Mouse (Mus musculus): ENCODE results near the gene Ints6.
A peak's percentile ranks its signal among the peaks of the same experiment; 100 is the strongest.

Gene Ints6

GRCm38 (mm10) chr14:62761036-62761881, at the start of gene Ints6:
TSS of gene Ints6 (minus strand) at chr14:62761169.
- peak; percentile 94 for DNase-seq (ENCODE audit: low spot score)

GRCm38 (mm10) chr14:62808661-62809523, 47.9 kb upstream of the Ints6 start:
- DNase-seq (ENCODE audit: low spot score): no peak

DNA sequence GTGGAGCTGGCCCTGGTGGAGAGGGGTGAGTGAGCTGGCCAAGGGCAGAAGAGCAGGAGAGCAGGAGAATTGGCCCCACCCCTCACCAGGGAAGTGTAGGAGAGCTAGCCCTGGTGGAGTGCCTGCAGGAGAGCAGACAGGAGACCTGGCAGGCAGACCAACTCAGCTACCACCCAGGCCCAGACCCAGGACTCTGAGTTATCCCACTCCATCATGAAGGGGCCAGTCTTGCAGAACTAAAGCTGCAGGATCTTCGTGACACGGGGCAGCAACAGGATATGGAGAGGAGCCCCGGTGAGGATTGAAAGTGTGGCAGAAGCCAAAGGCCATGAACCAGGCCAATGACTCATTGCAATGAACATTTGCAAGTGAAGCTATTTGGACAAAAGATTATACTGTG, 46.0 kb upstream of the Ints6 start:
- no peak for DNase-seq (ENCODE audit: low spot score)

DNA sequence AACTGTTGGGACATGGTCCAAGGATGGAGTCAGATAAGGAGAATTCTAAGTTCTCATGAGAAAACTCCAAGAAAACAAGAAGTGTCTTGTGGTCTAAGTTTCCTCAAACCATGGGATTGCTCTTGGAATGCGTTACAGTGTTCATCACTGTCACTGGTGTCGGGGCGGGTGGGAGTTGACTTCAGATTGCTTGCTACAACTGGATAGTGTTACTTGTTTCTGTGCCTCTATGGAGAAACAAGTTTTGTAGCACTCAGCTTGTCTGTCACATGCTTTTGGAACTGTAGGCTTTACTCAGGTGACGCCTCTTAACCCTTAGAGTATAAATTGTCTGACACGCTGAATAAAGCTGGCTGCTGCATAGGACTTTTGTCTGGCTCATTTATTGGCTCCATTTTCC, 42.2 kb upstream of the Ints6 start:
- DNase-seq (ENCODE audit: low spot score): no peak

GRCm38 (mm10) chr14:62800791-62801190, 39.8 kb upstream of the Ints6 start:
- DNase-seq (ENCODE audit: low spot score): no peak

DNA sequence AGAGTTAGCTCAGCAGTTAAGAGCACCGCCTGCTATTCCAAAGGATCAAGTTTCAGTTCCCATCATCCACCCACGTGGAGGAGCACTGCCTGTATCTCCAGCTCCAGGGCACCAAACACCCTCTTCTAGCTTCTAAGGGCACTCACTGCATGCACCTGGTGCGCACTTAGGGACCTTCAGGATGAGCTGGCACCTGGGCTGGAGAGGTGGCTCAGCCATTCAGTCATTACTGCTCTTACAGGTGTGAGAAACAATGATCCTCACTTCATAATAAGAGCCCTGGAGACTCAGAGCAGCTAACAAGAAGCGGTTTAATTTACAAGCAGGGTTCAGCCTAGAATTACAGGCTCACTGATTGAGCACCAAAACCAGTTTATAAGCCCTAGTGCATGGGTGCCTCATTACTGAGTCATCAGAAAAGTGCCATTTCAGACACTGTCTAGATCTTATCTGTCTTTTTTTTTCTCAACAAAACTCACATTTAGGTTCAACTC, 37.7 kb upstream of the Ints6 start:
- DNase-seq (ENCODE audit: low spot score): no peak

- no peak for DNase-seq (ENCODE audit: low spot score)
Observed at GRCm38 (mm10) chr14:62795719-62796118, 34.8 kb upstream of the Ints6 start.

- no peak for DNase-seq (ENCODE audit: low spot score)
Observed at GRCm38 (mm10) chr14:62789282-62789681, 28.3 kb upstream of the Ints6 start.

- no peak for DNase-seq (ENCODE audit: low spot score)
Observed at GRCm38 (mm10) chr14:62782981-62783380, 22.0 kb upstream of the Ints6 start.

DNA sequence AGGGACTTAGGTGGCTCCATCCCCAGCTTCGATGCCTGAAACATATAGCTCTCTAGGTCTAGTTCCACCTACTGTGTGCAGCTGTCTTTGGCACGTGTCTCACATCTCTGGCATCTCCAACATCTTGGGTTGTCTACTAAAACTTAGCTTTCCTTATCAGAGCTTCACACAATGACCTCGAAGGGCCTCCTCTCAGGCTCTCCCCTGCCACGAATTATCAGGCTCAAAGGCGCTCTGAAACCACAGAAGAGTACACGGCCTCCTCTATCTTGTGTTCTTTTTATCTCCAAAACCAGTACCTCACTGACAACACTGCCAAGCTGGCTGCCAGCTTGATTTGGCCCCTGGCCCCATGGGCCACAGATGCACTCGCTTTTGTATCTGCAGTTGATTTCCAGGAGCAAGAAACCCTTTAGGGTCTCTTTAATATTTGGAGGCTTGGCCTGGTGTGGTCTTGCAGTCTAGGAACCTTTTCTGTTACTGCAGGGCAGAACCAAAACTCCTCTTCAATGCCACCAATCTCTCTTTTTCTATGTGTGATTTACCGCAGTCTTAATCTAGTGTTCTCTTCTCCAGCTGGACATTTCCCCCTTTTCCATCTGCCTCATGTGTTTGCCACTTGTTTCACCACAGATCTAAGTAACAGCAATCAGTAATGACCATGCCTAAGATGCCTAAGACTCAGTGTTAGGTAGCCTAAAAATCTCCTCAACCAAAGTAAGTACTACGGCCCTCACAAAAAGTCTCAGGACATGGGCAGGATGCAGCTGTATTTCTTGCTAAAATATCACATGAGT, 19.7 kb upstream of the Ints6 start:
- no peak for DNase-seq (ENCODE audit: low spot score)

GRCm38 (mm10) chr14:62778095-62778494, 17.1 kb upstream of the Ints6 start:
- DNase-seq (ENCODE audit: low spot score): no peak

DNA sequence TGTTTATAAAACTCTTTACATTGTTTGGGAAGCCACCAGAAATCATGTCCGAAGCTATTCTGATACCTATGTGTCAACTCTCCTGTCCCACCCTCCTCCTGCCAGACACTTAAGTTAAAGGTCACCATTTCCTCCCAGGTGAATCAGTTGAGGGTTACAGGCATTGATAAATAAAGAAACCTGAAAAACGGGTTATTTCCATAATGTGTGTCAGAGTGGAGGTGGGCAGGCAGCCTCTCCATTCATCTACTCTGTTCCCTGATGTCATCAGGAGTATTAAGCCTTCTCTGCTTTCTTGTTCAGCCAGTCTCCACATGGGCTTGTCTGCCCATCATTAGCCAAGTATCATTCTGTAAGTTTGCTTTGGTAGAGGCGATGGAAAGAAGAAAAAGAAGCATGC, 14.1 kb upstream of the Ints6 start:
- no peak for DNase-seq (ENCODE audit: low spot score)

- DNase-seq (ENCODE audit: low spot score): no peak
Observed at GRCm38 (mm10) chr14:62774246-62774645, 13.3 kb upstream of the Ints6 start.

DNA sequence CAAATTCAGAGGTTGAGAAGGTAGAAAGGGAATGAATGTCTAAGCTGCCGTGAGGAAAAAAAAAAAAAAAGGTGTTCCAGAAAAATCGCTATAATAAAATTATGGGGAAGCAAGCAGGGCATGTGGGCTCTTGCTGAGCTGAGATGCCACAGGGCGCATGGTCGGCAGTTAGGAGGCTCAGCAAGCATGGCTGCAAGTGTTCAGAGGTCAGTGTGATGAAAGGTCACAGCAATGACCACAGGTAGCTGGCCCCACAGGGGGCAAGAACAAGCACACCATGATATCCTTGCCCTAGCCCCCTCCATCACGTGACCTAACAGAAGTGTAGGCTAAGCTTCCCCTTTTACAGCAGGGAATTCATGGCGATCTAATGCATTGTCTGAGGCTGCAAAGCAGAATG, 12.8 kb upstream of the Ints6 start:
- no peak for DNase-seq (ENCODE audit: low spot score)

GRCm38 (mm10) chr14:62765398-62765797, 4.4 kb upstream of the Ints6 start:
- DNase-seq (ENCODE audit: low spot score): no peak

DNA sequence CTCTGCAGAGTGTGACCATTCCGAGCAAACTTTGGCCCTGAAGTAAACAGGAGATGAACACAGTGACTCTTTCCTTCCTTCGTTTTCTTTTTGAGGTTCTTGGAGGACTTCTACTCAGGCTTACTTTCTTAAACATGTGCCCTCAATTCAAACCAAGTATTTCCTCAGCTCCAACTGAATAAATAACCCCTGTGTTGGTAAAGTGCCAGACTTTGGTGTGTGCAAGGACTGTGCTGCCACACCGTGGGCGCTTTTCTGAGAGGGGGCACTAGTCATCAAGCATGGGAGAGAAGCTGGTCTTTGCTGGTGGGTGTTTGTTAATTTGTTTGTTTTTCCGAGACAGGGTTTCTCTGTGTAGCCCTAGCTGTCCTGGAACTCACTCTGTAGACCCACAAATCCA, 3.4 kb upstream of the Ints6 start:
- no peak for DNase-seq (ENCODE audit: low spot score)

GRCm38 (mm10) chr14:62761943-62762342, 974 bp upstream of the Ints6 start:
- DNase-seq (ENCODE audit: low spot score): no peak

DNA sequence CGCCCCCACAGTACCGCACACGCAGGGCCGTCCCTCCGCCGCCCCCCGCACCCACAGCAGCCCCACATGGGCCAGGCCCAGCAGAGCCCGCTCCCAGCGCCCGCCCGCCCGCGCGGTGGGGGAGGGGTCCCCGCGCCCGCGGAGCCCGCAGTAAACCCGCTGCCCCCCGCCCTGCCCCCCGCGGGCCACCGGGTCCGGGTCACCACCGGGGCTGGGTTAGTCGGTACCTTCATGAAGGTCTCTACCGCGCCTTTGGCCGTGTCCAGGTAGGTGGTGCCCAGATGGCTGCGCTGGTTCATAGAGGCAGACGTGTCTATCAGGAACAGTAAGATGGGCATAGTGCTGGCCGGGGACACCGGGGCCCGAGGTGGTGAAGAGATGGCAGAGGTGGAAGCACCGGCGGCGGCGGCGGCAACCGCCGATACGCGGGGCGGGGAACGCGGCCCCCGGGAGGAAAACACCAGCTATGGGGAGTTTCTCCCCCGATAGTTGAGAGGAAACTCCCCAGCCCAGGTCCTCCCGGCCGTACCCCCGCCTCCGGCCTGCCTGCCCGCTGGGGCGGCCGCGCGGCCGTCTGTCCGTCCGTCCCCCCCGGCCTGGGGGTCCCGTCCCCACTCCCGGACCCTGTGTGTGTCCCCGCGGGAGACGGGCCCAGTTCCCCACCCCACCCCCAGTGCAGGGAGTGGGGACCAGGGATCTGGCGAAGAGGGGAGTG, 491 bp downstream of the Ints6 start:
- peak; percentile 51 for DNase-seq (ENCODE audit: low spot score)

DNA sequence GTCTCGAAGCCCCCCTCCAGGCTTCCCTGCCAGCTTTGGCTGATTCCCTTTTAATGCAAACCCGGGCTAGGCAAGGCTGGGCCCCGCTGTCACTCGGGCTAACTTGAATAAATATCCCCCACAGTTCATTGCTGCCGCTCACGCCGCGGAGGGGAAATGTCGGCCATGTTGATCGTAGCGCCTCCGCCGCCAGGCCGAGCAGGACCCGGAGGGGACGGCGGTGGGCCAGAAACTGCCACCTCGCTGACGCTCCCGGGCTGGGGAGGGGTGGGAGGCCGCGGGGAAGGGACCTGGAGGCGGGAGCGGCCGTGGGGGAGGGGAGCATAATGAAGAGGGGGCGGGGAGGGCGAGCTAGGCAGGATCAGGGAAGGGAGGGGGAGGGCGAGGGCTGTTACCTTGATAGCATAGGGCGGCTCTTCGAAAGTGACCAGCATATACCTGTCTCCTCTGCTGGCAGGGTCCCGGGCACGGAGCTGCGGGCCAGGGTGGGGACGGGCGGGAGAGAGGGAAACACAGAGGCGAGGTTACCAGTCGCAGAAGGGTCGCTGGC, 1.1 kb downstream of the Ints6 start:
- DNase-seq (ENCODE audit: low spot score): peak; percentile 62

- DNase-seq (ENCODE audit: low spot score): no peak
Observed at GRCm38 (mm10) chr14:62758714-62759113, 2.3 kb downstream of the Ints6 start.

DNA sequence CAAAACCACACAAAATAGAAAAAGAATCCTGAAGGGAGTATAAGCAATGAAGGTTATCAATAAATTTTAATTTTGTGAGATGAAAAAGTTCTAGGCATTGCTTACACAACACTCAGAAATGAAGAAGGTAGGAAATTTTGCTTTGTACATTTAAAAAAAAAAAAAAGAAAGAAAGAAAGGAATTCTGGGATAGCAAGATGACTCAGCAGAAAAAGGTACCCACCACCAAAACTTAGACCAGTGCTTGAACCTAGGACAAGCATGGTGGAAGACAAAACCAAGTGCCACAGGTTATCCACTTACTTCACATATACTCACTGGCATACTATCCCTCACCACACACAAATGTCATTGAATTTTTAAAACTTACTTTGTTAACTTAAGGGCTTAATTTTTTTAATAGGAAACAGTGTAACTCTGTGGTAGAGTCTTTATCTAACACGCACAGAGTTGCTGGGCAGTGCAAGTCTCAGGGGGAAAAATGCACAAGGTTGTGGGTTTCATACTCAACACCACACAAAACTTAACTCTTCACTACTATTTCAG, 5.8 kb downstream of the Ints6 start:
- DNase-seq (ENCODE audit: low spot score): no peak

Measured in ovary, postnatal 14 days (tissue).